Mouse (Mus musculus) central nervous system, embryonic 18 days (tissue): Measurements from ENCODE around the gene Gm6902. TPM values are rescaled to one million over a fixed set of nuclear protein-coding genes. Genes with fewer than 3 reads are reported as not detected.

Source experiments
- polyA plus RNA-seq: library from polyadenylated mRNA; depleted of rRNA; stranded (reverse); fragments of >200 nt; gene quantifications from 2 replicates; pipeline ENCODE4 v1.2.3, GENCODE M21; 2012; rRNA removed

Gene Gm6902
- not detected in 2 replicates for polyA plus RNA-seq

GRCm38 (mm10) chr7:23278800-23279199, at the start of gene Gm6902:
TSS of gene Gm6902 (minus strand) at chr7:23278900.

GRCm38 (mm10) chr7:23300892-23301291, 22.2 kb upstream of the Gm6902 start, which contains the start of gene Nlrp4e:
TSS of gene Nlrp4e (plus strand) at chr7:23301192.

GRCm38 (mm10) chr7:23251582-23251981, 27.1 kb downstream of the Gm6902 start, which contains the start of gene Vmn1r166:
TSS of gene Vmn1r166 (minus strand) at chr7:23251682.

Other genes with a start within 250 kb of the Gm6902 start
- gene Vmn1r163, start 223.4 kb downstream of the Gm6902 start, polyA plus RNA-seq = not detected in 2 replicates
- not detected in 2 replicates for gene Gm8720, start 211.4 kb downstream of the Gm6902 start, polyA plus RNA-seq
- gene Gm10662, start 134.4 kb downstream of the Gm6902 start, polyA plus RNA-seq = not detected in 2 replicates
- not detected in 2 replicates for gene Vmn1r165, start 61.6 kb downstream of the Gm6902 start, polyA plus RNA-seq
- gene Vmn1r166, start 27.2 kb downstream of the Gm6902 start, polyA plus RNA-seq = not detected in 2 replicates
- not detected in 2 replicates for gene Nlrp4e, start 22.3 kb upstream of the Gm6902 start, polyA plus RNA-seq
- 0.01 TPM in 1 of 2 replicates, not detected in the other for gene Nlrp5, start 107.0 kb upstream of the Gm6902 start, polyA plus RNA-seq
- gene Vmn1r167, start 228.3 kb upstream of the Gm6902 start, polyA plus RNA-seq = not detected in 2 replicates